Mouse (Mus musculus) inflammation-experienced regulatory T-cells, adult 16 weeks (primary cell): ENCODE measurements around the gene Surf6. TPM values are rescaled to one million over a fixed set of nuclear protein-coding genes. Genes with fewer than 3 reads are reported as not detected.

Experiments
- polyA plus RNA-seq: library from polyadenylated mRNA; unstranded; fragments of 100-300 nt; shearing (Covaris generic); gene quantifications from one replicate; pipeline ENCODE4 v1.2.1, GENCODE M21; 2017

Gene Surf6
- 48.2 TPM for polyA plus RNA-seq

DNA sequence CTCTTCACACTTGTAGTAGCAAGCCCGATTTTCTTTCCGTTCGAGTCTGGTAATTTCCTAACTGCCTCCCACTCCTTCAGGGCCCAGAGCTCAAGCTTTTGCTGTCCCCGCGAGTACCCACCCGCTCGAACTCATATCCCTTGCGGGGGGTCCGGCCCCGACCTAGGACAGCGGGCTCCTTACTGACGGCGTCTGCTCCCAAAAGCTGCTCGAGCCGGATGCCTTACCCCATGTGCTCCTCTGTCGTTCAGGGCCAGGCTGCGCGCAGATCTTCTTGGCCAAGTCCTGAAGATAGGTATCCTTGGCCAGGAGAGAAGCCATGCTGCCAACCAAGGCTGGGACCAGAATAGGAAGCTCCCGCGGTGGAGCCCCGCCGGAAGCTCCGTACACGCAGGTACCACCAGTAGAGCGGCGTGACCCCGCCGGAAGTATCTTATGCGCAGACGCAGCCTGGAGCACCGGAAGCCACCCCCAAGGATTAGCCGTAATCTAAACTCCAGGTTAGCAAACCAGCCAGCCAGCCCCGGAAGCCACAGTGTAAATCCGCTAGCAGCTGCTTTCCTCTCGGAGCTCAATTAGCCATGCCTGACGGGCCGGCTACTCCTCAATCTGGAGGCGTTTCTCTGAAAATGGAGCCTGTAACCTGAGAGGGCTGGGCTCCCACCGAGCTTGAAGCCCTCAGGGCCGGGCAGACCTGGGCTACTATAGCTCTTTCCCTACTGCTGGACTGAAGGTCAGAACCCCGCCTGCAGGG is at the start of gene Surf6:
TSS of gene Surf6 (minus strand) at position 413 of the 754 bp plus-strand sequence.

DNA sequence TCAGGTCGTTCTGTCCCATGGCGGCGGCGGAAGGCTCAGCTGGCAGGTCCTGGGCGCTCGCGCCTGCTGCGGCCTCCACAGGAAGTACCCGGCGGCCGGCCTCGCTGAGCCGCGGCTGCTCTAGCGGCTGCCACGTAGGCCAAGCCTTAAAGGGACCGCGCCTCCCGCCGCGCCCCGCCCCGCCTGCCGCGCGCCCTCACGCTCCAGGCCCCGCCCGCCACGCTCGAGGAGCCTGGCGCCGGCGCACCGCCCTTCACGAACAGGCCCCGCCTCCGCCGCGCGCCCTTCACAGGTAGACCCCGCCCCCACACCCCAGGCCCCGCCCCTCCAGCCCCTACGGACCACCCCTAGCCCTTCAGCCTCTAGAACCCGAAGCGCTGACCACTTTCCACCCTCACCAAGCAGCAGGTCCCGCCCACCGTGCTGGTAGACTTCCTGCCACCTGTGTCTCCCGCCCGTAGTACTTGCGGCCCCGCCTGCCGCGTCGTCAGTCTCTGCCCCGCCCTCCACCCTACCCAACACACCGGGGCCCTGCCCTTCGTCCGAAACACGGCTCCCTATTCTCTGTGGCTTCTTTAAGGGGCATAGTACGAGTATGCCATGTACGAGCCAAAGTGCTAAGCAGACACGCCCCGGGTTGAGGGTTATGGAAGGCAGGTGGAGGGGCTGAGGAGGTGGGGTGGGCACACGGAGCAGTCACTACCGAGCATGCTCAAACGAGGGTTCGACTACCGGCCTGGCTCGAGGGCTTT is 30.8 kb upstream of the Surf6 start, which contains the start of the genes Surf4 and Stkld1:
TSS of gene Surf4 (minus strand) at position 625 of the 752 bp plus-strand sequence.
TSS of gene Stkld1 (plus strand) at position 744 of the 752 bp plus-strand sequence.

DNA sequence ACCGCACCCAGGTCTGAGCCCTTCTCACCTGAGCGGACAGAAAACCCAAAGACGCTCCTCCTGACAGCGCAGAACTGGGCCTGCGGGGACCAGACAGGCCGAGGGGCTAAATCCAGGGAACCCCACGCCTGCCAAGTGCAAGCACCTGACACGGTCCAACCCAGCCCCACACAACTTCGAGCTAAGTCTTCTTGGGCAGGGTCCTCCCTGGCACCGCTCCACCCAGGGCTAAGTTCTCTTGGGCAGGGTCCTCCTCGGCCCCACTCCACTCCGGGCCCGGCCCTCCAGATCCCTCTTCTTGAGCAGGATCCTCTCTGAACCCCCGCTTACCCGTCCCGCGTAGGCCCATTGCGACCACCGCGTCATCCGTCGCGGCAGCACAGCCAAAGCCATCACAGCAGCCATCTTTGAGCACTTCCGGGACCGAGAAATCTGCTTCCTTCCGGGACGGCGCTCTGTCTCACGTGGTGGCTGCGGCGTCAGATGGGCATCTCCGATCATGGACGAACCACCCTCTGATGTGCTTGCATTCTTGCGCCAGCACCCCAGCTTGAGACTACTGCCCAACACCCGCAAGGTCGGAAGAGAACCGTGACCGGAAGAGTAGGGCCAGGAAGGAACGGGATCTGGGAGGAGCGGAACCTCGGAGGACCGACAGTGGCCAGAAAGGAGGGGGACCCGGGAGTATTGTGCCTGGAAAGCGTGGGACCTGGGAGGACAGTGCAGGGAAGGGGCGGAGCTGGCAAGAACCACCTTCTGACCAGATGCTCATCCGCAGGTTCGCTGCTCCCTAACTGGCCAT is 13.4 kb upstream of the Surf6 start, which contains the start of the genes Surf2 and Surf1:
TSS of gene Surf2 (plus strand) at position 441 of the 802 bp plus-strand sequence.
TSS of gene Surf1 (minus strand) at position 604 of the 802 bp plus-strand sequence.

DNA sequence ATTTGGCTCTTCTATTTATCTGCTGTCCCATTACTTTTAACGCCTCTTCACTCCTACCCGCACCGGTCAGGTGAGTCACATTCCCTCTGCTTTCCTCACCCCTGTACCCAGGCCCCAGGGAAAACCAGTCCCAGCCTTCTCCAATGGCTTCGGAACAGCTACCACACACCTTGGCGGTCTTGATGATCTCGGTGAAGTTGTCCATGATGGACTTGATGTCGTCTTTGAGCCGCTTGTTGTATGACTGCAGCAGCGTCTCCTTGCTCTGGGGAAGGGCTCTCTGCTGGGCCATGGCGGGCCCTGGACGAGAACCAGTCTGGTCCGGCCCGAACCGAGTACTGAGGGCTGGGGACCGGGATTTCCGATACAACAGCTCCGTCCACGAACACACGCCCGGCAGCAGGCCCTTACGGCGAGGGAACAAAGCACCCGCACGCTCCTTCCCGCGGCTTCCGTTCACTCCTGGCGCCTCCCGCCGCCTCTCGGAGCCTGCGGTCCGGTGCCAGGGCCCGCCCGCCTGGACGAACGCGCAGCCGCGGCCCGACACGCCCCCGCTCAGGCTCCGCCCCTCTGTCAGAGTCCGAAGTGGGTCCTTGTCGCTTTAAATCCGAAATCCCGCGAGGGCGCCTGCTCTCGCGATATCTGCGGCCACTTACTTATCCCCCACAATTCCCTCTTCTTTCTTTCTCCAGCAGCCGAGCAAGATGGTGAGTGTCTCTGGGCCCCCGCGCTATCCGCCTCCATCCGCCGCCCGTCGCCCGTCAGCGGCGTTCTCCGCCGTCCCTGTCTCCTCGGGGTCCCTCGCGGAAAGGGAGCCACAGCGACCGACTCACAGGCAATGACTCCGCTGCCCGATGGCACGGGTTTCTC is 7.7 kb upstream of the Surf6 start, which contains the start of the genes Med22 and Rpl7a:
TSS of gene Med22 (minus strand) at position 554 of the 870 bp plus-strand sequence.
TSS of gene Rpl7a (plus strand) at position 641 of the 870 bp plus-strand sequence.

DNA sequence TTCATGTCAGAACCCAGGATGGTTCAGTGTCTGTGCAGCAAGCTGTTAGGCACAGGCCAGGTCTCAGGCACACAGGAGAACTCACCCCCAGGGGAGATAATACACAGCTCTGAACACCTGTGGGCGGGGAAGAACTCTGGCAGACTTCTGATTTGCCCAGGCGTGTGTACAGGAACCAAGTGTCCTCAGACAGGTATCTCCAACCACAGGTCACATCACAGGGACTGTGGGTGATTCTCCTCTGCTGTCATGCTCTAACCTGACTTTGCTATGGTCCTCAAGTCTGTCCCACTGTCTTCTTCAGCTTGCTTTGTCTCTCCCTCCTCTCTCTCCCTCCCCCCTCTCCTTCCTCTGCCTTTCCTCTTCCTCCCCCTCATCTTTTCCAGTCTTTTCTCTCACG is 37.8 kb downstream of the Surf6 start, which contains the start of gene Abo:
TSS of gene Abo (minus strand) at position 101 of the 400 bp plus-strand sequence.

Other genes starting within 250 kb of the Surf6 start
- gene Lcn4, start 231.6 kb downstream of the Surf6 start, polyA plus RNA-seq, result 0.65 TPM
- not detected for gene Abo, start 37.9 kb downstream of the Surf6 start, polyA plus RNA-seq
- 49.9 TPM for gene Med22, start 7.8 kb upstream of the Surf6 start, polyA plus RNA-seq
- gene Rpl7a, start 7.9 kb upstream of the Surf6 start, polyA plus RNA-seq, result 266 TPM
- gene Surf2, start 13.5 kb upstream of the Surf6 start, polyA plus RNA-seq, result 76.7 TPM
- gene Surf1, start 13.7 kb upstream of the Surf6 start, polyA plus RNA-seq, result 116 TPM
- gene Surf4, start 31.0 kb upstream of the Surf6 start, polyA plus RNA-seq, result 181 TPM
- gene Stkld1, start 31.2 kb upstream of the Surf6 start, polyA plus RNA-seq, result 0.57 TPM
- gene Rexo4, start 61.5 kb upstream of the Surf6 start, polyA plus RNA-seq, result 83.9 TPM
- not detected for gene Adamts13, start 70.5 kb upstream of the Surf6 start, polyA plus RNA-seq
- gene Cacfd1, start 107.0 kb upstream of the Surf6 start, polyA plus RNA-seq, result 32.6 TPM
- 5.2 TPM for gene Slc2a6, start 125.1 kb upstream of the Surf6 start, polyA plus RNA-seq
- gene Mymk, start 169.3 kb upstream of the Surf6 start, polyA plus RNA-seq, result not detected
- gene Adamtsl2, start 176.5 kb upstream of the Surf6 start, polyA plus RNA-seq, result 0.24 TPM
- 0.16 TPM for gene Fam163b, start 239.6 kb upstream of the Surf6 start, polyA plus RNA-seq